Mouse (Mus musculus): ENCODE measurements around the gene Sap30bp.
A peak's percentile ranks its signal among the peaks of the same experiment; 100 is the strongest.

Gene Sap30bp

DNA sequence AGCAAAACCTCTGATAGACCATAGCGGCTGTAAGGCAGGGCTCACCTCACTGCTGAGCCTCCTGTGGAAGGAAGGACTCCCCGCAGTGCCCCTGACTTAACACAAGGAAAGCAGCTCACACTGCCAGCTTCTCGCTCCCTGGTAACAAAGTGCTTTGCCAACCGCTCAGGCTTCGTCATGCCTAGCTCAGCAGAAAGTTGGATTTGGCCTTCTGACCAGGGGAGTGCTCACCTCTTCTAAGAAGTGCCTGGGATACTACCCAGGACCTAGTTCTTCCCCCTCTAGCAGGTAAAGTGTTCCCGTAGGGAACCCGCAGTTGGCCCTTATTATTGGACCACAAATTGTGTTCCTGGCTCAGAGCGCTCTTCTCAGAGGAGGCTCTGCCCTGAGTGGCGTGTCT lies 25.9 kb downstream of the Sap30bp start:
- DNase-seq = no peak

DNA sequence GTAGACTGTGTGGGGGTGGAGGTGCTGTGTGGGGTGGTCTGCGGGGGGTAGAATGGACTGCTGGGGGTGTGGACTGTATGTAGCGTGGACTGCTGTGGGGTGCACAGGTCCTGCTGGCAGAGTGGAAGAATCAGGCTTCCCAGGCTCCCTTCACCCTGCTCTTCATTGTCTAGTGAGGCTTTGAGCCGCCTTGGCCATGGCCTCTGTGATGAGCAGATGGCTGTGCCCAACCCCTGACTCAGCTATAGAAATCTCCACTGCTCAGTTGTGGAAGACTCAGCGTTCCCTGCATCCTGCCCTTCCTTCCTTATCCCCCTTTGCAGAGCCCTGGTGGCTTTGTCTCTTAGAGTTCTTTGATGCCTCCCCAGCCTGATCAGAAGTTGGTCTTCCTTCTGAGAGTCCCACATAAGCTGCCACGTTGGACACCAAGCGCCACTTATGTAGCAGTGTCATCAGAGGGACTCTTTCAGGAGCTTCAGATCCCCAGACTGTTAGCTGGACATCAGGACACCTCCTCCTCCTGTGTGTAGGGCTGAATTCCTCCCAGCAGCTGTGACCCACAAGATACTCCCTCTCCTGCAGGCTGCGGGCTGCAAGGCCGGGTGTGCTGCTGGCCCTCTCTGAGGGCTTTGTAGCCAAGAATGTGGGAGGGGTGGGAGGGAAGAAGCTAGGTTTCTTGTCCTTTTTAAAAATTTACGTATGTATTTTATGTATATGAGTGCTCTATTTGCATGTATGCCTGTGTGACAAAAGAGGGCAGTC lies 29.8 kb downstream of the Sap30bp start:
- DNase-seq = no peak

DNA sequence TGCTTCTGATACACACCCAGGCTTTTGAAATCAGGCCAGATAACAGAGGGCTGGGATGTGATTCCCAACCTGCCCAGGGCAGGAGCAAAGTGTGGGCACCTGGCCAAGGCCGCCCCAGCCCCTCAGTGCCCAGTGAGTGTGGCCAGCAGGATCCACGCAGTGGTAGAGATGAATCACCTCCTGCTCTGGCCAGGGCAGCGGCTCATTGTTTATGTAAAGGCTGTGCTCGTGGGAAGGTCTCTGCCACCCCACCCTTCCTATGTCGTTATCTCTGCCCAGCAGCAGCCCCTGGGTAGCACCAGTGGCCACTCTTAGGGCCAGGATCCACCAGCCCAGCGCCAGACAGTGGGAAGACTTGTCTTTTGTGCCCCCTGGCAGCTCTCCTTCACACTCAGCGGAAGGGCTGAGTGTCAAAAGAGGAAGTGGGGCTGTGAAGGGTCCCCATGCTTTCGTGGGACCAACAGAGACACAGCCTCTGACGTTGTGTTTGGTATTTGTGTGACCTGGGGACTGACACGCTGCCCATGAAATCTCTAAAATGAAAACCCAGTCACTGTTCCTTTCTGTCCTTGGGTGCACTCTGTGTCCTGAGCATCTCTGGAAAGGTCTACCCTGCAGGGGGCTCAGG lies 32.0 kb downstream of the Sap30bp start:
- no peak for DNase-seq

DNA sequence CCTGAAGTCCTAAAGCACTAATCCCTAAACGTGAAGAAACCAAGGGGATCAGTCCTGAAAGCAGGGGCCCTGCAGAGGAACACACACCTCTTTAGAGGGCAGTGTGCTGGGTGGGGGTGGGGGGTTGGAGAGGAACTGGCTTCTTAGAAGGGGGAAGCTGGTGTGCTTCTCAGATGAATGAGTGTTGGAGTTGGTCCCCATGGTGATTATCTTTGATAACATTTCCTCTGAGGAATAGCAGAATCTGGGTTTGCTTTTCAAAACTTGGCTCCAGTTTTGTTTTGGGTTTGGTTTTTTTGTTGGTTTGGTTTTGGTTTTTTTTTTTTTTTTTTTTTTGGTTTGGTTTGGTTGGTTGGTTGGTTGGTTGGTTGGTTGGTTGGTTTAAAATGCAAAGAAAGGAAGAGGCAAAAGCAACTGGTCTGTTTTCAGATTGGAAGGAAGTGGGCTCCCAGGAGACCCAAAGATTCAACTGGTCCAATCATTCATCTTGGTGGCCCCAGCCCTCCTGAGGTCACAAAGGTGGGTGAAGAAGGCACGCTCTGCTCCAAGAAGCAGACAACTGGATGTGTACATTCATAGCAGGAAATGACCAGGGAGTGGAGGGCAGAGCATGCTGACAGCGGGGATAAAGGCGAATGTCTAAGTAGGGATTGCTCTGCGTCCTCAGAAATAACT lies 35.8 kb downstream of the Sap30bp start:
- DNase-seq = no peak

DNA sequence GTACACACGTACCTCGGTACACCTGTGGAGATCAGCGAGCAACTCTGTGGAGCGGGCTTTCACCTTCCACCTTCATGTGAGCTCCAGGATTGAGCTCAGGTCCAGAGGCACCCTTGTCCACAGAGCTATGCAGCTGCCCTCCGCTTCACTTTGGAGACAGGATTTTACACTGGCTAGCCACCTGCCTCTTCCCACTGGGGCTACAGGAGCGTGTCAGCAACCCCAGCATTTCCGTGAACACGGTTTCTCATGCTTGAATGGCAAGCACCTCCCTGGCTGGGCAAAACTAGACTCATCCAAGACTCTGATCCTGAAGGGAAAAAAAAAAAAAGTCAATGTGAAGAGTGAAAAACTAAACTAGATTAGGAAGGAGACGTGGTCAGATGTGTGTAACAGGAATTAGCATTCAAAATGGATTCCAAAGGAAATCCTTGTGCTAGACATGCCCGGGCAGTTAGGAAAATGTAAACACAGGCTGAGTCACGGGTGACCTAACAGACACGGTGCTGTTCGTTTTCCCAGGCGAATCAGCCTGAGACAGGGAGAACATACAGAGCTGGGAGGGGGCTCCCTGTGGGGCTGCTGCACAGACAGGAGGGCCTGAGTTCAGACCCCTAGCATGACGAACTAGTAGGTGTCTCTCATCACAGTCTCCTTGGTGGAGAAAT lies 37.1 kb downstream of the Sap30bp start:
- DNase-seq = no peak

DNA sequence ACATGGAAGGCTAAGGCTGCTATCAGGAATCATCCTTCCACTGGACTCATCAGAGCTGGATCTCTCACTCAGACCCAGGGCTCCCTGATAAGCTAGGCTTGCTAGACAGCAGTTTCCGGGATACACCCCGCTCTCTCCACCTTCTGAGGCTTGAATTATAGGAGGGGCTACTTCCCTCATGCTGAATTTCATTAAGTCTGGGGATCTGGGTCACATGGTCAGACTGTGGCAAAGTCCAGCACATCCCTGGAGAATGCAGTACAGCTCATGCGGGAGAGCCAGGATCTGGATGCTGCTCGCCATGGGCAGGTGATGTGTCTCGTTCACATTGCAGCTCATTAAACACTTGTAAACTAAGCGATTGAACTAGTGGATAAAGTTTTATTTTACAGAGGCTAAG lies 37.9 kb downstream of the Sap30bp start:
- DNase-seq = peak; percentile 23

DNA sequence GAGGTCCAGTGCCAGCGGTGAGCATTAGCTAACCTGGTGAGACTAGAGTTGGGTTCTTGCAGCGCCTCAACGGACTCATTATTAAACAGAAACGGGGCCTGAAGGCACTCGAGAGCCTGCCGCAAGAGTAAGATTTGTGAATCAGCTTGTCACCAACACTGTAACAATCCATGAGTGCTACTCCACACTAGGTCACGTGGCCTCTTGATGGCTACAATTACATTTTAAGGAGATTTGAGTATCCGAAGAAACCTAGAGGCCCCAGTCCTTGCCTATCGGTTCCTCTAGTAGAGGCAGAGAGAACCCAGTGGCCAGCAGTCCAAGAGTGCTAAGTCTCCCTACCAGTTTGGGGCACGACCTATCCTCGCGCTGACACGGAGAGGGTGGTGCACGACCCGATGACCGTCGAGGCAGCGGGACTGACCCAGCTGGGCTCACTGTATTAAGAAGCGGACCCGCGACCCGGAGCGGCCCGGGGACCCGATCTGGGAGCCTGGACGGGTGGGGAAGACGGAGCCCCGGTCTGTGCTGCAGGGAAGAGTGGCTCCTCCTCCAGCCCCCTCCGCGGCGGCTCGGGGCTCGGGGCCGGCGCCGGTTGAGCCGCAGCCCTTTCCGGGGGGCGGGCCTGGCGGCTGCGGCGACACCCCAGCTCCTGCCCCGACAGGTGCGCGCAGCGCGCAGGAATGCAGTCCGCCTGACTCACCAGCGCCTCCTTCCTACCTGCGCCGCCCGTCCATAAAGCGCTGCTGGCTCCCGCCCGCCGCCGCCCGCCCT lies 41.4 kb downstream of the Sap30bp start, which contains the start of gene Itgb4:
Gene Itgb4 (plus strand): TSS at position 401 of the 774 bp plus-strand sequence.
- peak; percentile 72 for DNase-seq

DNA sequence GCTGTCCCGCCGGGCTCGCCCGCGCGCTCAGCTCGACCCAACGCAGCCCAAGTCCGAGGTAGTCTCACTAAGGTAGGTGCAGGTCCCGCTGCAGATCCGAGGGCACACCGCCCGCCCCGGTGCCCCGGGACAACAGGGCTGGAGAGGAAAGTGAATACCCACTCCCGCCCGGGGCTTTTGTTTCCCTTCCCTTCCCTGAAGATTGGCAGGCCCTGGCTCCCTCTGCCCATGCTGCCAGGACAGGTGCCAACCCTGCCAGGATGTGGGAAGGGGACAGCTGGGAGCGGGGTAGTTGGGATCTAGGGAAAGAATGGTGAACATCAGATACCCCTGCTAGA lies 42.0 kb downstream of the Sap30bp start:
- no peak for DNase-seq

DNA sequence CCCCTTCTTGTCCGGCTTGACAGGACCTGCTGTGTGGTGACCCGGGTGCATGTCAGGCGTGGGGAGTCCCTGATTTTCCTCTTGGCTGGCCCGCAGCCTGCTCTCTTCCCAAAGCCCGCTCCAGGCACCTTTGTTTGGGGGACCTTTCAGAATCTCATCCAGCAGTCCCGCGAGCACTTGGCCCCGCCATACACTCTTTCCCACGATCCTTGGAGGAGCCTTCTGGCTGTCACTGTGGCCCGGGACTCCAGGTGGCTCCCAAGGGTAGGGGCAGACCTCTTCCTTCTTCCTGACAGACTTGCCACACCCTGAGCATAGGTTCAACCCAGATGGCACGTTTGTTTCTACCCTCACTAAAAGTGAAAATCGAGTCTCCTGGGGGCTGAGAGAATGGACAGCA lies 42.5 kb downstream of the Sap30bp start:
- DNase-seq = no peak

DNA sequence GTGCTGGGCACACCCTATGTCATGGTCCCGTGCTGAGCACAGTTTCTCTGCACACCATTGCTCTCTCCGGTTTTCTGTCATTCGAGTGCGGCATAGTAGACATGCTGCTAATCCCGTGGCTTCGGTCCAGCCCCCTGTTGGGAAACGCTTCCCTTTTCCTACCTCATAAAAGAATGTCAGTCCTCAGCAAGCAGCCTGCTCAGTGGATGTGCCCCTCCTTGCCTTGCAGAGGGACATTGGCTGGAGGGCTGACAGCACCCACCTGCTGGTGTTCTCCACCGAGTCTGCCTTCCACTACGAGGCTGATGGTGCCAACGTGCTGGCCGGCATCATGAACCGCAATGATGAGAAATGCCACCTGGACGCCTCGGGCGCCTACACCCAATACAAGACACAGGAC lies 49.4 kb downstream of the Sap30bp start:
- no peak for DNase-seq

DNA sequence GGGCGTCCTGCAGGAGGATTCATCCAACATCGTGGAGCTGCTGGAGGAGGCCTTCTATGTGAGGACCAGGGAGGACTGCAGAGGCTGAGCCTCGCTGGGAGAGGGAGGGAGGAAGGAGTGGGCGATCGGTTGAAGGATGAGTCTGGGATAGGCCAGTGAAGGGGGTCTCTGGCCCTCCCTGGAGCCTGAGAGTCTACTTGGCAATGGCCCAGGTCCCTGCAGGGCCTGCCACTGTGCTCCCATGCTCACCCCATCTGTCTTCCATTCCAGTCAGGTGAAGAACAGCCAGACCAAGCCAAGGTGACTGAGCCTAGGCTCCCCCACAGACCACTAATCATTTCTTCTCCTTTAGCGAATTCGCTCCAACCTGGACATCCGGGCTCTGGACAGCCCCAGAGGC lies 50.2 kb downstream of the Sap30bp start:
- DNase-seq = no peak

DNA sequence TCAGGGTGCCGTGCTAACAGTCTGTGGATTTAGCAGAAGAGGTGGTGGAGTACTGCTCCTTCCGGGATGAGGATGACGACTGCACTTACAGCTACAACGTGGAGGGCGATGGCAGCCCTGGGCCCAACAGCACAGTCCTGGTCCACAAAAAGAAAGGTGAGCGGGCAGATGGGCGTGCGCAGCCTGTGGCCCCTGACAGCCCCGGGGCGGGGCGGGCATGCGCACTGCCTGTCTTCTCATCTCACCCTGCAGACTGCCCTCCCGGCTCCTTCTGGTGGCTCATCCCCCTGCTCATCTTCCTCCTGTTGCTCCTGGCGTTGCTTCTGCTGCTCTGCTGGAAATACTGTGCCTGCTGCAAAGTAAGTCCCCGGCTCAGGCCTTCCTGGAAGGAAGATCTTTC lies 56.6 kb downstream of the Sap30bp start:
- DNase-seq = no peak

DNA sequence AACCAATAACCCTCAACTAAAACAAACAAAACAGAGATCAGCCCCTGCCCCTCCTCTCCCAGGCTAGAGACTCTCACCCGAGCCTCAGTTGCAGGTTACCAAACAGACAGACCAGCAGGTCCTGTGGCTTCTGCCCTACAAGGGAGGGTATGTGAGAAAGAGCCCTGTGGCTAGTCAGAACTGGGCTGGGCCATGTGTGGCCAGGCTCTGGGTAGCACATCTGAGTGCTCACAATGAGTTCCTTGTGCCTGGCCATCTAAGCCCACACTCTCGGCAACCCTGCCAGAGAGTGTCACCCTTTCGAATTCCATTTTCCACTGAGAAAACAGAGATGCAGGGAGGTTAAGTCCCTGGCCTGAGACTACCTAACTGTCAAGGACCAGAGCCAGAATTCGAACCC lies 59.0 kb downstream of the Sap30bp start:
- no peak for DNase-seq

DNA sequence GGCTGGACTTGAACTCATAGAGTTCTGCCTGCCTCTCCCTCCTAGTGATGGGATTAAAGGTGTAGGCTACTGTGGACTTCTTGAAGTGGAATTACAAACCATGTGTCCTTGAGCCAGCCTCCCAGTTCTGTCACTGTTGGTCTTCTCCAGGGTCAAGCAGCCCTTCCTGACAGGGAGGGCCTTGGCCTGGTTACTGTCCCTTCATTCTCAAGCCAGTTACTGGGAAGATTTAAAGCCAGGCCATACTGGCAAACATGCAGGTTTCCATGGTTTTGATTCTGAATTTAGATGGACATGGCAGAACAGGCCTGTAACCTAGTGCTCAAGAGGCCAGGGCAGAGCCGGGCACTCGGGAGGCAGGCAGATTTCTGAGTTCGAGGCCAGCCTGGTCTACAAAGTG lies 62.2 kb downstream of the Sap30bp start:
- no peak for DNase-seq

DNA sequence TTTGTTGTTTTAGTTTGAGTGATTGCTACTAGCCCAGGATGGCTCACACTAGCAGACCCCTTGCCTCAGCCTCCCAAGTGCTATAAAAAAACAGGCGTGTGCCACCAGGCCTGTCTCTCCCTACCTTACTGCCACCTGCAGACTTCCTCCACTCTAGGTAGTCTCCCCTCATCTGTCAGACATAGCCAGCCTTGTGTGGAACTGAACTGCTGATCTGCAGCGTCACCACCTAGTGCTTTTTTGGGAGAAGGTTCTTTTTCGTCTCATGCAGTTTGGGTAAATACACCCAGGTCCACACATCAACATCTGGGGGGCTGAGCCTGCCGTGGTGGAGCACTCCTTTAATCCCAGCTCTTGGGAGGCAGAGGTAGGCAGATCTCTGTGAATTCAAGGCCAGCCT lies 64.0 kb downstream of the Sap30bp start:
- DNase-seq = no peak

DNA sequence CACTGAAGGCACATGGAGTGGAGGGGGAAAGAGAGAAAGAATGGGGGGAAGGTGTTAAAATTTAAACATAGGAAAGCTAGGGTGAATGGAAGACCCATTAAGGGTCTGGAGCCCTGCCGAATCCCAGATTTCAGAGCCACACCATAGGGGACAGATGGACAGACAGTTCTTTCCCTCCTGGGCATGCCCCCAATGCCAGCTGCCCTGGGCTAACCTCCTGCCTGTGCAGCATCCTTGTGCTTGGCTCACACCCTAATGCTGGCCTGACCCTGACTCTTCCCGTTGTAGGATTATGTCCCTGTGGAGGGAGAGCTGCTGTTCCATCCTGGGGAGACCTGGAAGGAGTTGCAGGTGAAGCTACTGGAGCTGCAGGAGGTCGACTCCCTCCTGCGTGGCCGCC lies 64.6 kb downstream of the Sap30bp start:
- DNase-seq = no peak

DNA sequence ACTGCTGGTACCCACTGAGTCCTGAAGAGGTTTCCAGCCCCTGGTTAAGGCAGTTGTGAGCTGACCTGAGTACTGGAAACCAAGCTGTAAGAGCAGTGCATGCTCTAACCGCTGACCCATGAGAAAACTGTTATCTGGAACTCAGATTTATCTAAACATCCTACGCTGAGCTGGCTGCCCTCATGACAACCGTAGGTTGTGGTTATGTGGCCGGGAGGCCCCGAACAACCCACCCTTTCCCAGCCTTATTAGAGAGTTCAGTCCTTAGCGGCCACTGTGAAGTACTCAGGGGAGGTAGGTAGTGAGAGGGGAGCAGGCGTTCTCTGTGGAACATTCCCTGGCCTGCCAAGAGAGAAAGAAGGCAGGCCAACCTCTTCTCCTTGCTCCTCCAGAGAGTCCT lies 65.9 kb downstream of the Sap30bp start:
- DNase-seq = no peak

DNA sequence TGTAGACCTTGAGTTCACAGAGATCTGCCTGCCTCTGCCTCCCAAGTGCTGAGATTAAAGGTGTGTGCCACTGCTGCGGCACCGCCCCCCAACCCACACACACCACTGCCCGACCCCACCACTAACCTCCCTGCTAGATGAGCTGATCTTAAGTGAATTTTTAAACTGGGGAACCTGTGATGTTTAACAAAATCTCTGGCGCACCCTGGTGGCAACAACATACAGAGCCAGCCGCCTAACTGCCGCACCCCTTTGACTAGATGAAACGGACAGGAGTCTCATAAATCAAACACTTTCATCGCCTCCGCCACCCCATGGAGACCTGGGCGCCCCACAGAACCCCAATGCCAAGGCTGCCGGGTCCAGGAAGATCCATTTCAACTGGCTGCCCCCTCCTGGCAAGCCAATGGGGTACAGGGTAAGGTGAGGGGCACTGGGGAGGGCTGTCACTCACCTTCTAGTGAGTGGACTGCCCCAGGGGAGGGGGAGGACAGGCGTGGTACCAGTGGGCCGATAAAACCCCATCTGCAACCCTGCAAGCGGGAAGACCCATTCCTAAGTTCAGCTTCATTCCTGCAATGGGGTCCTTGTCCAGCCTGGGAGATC lies 66.6 kb downstream of the Sap30bp start:
- peak; percentile 84 for DNase-seq

DNA sequence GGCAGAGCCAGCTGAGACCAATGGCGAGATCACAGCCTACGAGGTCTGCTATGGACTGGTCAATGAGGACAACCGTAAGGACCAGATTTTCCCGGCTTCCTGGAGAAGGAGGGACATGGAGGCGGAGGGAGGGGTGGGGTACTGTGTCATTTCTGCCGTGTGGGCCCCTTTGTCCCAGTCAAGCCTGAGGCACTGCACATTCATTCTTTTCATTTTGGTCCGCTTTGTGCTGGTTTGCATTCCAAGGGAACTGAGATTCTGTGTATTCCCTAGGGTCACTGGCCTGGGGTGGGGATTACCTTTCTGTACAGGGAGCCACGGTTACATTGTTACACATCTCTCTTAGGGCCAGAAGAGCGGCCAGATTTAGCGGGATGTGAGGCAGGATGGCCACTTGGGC lies 67.5 kb downstream of the Sap30bp start:
- no peak for DNase-seq

DNA sequence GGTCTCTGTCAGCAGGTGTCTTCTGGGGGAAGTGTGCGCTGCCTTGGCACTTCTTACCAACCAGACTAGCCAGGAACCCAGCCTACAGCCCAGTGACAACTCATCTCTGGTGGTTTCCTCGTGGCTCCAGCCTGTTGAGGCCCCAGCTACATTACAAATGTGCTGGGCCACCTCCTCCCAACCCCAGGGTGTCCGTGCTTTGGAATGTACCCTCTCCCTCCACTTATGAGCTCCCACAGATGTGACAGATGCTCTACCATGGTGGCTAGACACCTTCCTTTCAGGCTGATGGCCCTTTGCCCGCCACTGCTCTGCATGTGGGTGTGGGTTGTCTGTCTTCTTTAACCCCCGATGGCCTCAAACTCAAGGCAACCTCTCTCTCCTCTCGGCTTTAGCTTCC lies 68.6 kb downstream of the Sap30bp start:
- no peak for DNase-seq

DNA sequence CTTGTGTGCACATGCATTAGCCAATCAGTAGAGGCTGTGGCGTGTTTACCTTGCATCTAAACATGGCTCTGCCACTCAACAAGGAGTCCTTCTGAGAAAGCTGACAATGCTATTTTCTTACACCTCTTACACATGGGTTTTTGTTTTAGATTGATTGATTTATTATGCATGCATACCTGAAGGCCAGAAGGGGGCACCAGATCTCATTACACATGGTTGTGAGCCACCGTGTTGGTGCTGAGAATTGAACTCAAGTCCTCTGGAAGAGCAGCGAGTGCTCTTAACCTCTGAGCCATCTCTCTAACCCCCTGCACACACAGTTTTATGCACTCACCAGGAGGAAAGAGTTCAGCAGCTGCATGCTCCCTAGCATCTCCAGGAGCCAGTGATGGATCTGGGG lies 69.8 kb downstream of the Sap30bp start:
- DNase-seq = no peak

DNA sequence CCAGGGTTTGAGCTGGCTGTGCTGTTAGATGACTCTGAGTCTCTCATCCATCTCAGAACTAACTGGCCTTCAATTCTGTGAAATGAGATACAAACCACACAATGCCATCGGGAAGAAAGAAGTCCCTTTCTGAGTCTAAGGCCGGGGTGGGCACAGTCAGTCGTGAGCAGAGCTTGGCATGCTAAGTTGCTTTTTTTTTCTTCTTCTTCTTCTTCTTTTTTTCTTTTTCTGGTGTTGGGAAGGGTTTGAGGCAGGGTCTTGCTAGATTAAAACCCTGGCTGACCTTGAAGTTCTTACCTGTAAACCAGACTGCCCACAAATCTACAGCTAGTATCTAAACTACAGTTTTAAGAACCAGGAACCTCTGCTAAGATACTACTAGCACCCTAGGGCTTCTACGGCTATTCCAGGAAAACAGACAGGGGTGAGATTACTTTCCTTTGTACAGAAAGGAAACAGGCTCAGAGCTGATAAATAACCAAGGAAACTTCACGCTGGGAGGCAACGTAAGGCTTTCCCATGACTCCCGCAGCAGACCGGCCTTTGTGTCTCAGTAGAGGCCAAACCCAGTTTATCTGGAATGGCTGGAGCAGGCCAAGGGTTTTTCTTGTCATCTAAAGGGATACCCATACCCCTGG lies 71.2 kb downstream of the Sap30bp start:
- no peak for DNase-seq

Data from kidney, adult 18-20 months (tissue).